Mouse (Mus musculus) embryonic facial prominence, embryonic 13.5 days (tissue): ENCODE measurements around the gene R3hcc1l. TPM values are rescaled to one million over a fixed set of nuclear protein-coding genes. Genes with fewer than 3 reads are reported as not detected.

ENCODE experiments used
- ATAC-seq: fragments of 200-750 bp; cut with Nextera tagmentation; 2 replicates; pipeline ENCODE4 v1.8.0; 2017; ENCODE audit warnings: low read depth; ENCODE audit not compliant: insufficient number of reproducible peaks, insufficient read depth, low FRiP score, low TSS enrichment
- H3K27ac ChIP-seq: fragments of 300-500 bp; sonication (generic); 2 replicates; pipeline ENCODE4 v1.5.1; 2015; ENCODE audit warnings: moderate library complexity, mild to moderate bottlenecking, inconsistent platforms
- H3K27me3 ChIP-seq: fragments of 300-500 bp; sonication (generic); 2 replicates; pipeline ENCODE4 v1.6.1; 2015; ENCODE audit warnings: mild to moderate bottlenecking, inconsistent platforms
- H3K36me3 ChIP-seq: fragments of 300-500 bp; sonication (generic); 2 replicates; pipeline ENCODE4 v1.6.1; 2015; ENCODE audit warnings: mild to moderate bottlenecking, inconsistent platforms
- H3K4me1 ChIP-seq: fragments of 300-500 bp; sonication (generic); 2 replicates; pipeline ENCODE4 v1.6.1; 2015; ENCODE audit warnings: inconsistent platforms
- H3K4me2 ChIP-seq: fragments of 300-500 bp; sonication (generic); 2 replicates; pipeline ENCODE4 v1.6.1; 2015; ENCODE audit warnings: moderate library complexity, mild to moderate bottlenecking, inconsistent platforms
- H3K4me3 ChIP-seq: fragments of 300-500 bp; sonication (generic); 2 replicates; pipeline ENCODE4 v1.5.1; 2015; ENCODE audit warnings: mild to moderate bottlenecking, inconsistent platforms
- H3K9ac ChIP-seq: fragments of 300-500 bp; sonication (generic); 2 replicates; pipeline ENCODE4 v1.6.1; 2015; ENCODE audit warnings: mild to moderate bottlenecking, inconsistent platforms
- H3K9me3 ChIP-seq: fragments of 300-500 bp; sonication (generic); 2 replicates; pipeline ENCODE4 v1.6.1; 2016; ENCODE audit warnings: inconsistent platforms
- WGBS: fragments of 180-500 bp; shearing (Covaris S2); methylation state at CpG from one replicate; pipeline ENCODE4 v1.1.7; 2015; ENCODE audit warnings: mixed read lengths; 5-methylcytosine and 5-hydroxymethylcytosine counted together
- polyA plus RNA-seq: library from polyadenylated mRNA; unstranded; fragments of >200 nt; fragmentation: Nextera tagmentation; extraction: Ambion mirVana; gene quantifications from 2 replicates; pipeline ENCODE4 v1.2.1, GENCODE M21; 2015

The R3hcc1l gene
- polyA plus RNA-seq, 1 experiment from 2014 or later, result 24.5 TPM

- Histone ChIP-seq H3K9ac (no peak overlapping the region), H3K27ac (no peak overlapping the region), H3K4me3 (no peak overlapping the region), H3K4me2 (no peak overlapping the region), H3K4me1 (peaks cover 20% of the 10 kb centered on the region), H3K9me3 (no peaks in the 10 kb centered on the region), H3K27me3 (no peaks in the 10 kb centered on the region), H3K36me3 (no peaks in the 10 kb centered on the region)
- no peak for ATAC-seq
- 31% methylated on average over 2 of the region's 2 CpGs for WGBS
Observed at GRCm38 (mm10) chr19:42633650-42634049, 115.1 kb downstream of the R3hcc1l start.

DNA sequence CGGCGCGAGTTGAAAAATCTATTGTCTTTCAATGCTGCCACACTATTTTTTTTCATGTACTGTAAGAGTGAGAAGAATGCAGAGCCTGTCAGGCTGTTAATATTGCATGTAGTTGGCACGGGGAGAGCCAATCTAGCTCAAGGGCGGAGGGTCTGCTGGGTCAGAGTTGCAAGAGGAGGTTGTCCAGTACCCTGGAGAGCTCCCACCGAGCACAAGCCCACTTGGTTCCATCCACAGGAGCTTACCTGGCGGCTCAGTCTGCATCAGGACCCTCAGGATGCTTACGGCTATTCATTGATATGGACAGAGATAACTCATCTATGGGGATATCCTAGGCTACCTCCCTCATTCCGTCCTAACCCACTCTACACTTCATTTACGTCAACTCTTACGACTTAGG, 118.1 kb downstream of the R3hcc1l start:
- no peak overlapping the region for H3K27ac ChIP-seq
- ATAC-seq, result no peak
- no peaks in the 10 kb centered on the region for H3K9me3 ChIP-seq
- no peak overlapping the region for H3K4me3 ChIP-seq
- no peaks in the 10 kb centered on the region for H3K36me3 ChIP-seq
- no peak overlapping the region for H3K9ac ChIP-seq
- H3K4me2 ChIP-seq, result no peak overlapping the region
- H3K27me3 ChIP-seq, result no peaks in the 10 kb centered on the region
- H3K4me1 ChIP-seq, result peaks cover 22% of the 10 kb centered on the region
- 45% methylated on average over 11 of the region's 11 CpGs for WGBS

DNA sequence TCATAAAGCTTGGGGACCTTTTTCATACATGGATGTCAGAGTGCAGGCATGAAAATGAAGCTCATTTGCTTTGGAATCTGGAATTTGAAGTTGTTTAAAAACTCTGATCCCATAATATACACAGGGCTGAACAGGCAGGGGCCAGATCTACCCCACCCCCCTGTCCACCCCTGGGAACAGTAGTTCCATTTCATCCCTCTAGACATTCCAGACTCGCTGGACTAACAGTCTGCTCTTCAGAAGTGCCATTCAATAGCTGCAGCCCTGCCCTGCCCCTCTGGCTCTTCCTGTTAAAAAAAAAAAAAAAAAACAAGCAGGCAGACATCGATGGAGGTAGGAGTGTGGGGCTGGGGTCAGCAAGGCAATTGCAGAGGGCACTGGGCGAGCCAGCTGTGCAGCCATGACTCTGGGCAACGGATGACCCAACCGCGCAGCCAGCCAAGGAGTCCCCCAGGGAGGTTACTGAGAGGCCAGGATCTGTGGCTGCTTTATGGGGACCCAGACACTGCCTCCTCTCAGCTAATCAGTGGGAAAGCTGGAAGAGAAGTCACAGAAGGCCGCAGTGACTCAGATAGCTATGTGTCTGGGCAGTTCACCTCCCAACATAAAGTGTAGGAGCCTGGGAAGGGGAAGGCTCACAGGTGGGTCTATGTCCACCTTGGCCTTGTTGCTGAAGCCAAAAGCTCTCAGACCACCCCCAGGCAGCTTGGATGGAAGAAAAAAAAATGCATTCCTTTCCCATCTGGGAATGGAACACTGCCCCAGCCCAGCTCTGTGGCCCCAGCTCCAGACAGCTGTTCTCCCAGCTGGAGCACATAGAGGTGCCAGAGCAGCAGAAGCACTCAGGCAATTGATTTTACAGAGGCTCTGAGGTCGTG, 120.3 kb downstream of the R3hcc1l start:
- peaks cover 9% of the 10 kb centered on the region; the same call in 1 of the 2 replicates for H3K4me1 ChIP-seq
- no peak overlapping the region for H3K4me2 ChIP-seq
- no peak overlapping the region for H3K27ac ChIP-seq
- H3K9ac ChIP-seq, result no peak overlapping the region
- 11% methylated on average over 8 of the region's 8 CpGs for WGBS
- no peaks in the 10 kb centered on the region for H3K9me3 ChIP-seq
- H3K4me3 ChIP-seq, result no peak overlapping the region
- no peaks in the 10 kb centered on the region for H3K27me3 ChIP-seq
- no peaks in the 10 kb centered on the region for H3K36me3 ChIP-seq
- no peak for ATAC-seq

DNA sequence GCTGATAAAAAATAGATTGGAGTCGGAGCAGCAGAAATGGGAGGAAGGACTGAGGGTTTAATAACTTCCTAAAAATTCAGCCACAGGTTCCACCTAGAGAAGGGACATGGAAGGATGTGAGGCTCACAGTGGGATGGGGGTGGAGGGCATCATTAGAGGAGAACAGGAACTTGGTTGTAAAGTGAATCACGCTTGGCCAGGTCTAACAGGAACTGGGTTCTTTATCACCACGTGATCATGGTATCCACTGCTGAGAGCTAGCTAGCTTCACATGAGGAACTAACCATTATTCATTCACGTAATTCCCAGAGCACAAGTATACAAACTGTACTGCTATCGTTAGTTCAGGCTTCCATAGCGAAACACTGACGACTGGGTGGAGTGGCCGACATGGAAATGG, 121.0 kb downstream of the R3hcc1l start:
- no peak overlapping the region for H3K27ac ChIP-seq
- H3K27me3 ChIP-seq, result no peaks in the 10 kb centered on the region
- ATAC-seq, result no peak
- H3K9ac ChIP-seq, result no peak overlapping the region
- no peak overlapping the region for H3K4me2 ChIP-seq
- H3K4me1 ChIP-seq, result peaks cover 9% of the 10 kb centered on the region; the same call in 1 of the 2 replicates
- WGBS, result 66% methylated on average over 8 of the region's 8 CpGs
- H3K4me3 ChIP-seq, result no peak overlapping the region
- H3K9me3 ChIP-seq, result no peaks in the 10 kb centered on the region
- H3K36me3 ChIP-seq, result no peaks in the 10 kb centered on the region

GRCm38 (mm10) chr19:42640211-42640610, 121.7 kb downstream of the R3hcc1l start:
- Histone ChIP-seq H3K27ac (no peak overlapping the region), H3K9me3 (no peaks in the 10 kb centered on the region), H3K4me1 (peaks cover 9% of the 10 kb centered on the region; the same call in 1 of the 2 replicates), H3K4me2 (no peak overlapping the region), H3K9ac (no peak overlapping the region), H3K27me3 (no peaks in the 10 kb centered on the region), H3K4me3 (no peak overlapping the region), H3K36me3 (no peaks in the 10 kb centered on the region)
- ATAC-seq, result no peak
- WGBS, result 87% methylated on average over 9 of the region's 9 CpGs

Other genes with a start within 250 kb of the R3hcc1l start
- gene Crtac1, start 87.0 kb upstream of the R3hcc1l start, polyA plus RNA-seq, result 8.8 and 9.9 TPM in 2 replicates
- 1.7 and 2.9 TPM in 2 replicates for gene Loxl4, start 94.1 kb downstream of the R3hcc1l start, polyA plus RNA-seq
- gene Pyroxd2, start 234.0 kb downstream of the R3hcc1l start, polyA plus RNA-seq, result 1.8 and 2.0 TPM in 2 replicates